In genomic region chr11:32709563-32709962, GRCm38 (mm10) we compare ENCODE assay signal across 9 mouse cellular contexts.
A peak's percentile ranks its signal among the peaks of the same experiment; 100 is the strongest.
DNase-seq lines count a peak whose midpoint lies in the region; ATAC-seq and TF ChIP-seq lines count a peak whose summit lies in the region.
"Had no signal": no experiment of that assay in that cellular context is flagged by ENCODE, and none has a peak within 500 bp of the region (broad histone marks: within the 10 kb centered on the region; RNA-seq: fewer than 3 reads in every experiment).

No protein-coding gene starts in this region.

- H3K9me3 ChIP-seq in neural tube, embryonic 15.5 days (replicated peaks): no peaks in the 10 kb centered on the region
- H3K9me3 ChIP-seq in forebrain, embryonic 15.5 days: no peaks in the 10 kb centered on the region
- no peaks in the 10 kb centered on the region for H3K9me3 ChIP-seq in liver, postnatal 0 days (ENCODE audit: low read length)
- H3K9me3 ChIP-seq: midbrain, embryonic 12.5 days had no signal

- no peak overlapping the region for H3K4me2 ChIP-seq in neural tube, embryonic 15.5 days
- H3K4me2 ChIP-seq in forebrain, embryonic 15.5 days (replicated peaks): no peak overlapping the region
- no peak overlapping the region for H3K4me2 ChIP-seq in liver, postnatal 0 days (ENCODE audit: low read depth, low read length)
- H3K4me2 ChIP-seq: midbrain, embryonic 12.5 days had no signal

- no peak for TF ChIP-seq EP300 in liver, postnatal 0 days (IDR thresholded peaks at IDR 0.05; ENCODE audit: low read depth)

- peaks cover 9% of the 10 kb centered on the region for H3K36me3 ChIP-seq in neural tube, embryonic 15.5 days
- H3K36me3 ChIP-seq in forebrain, embryonic 15.5 days: no peaks in the 10 kb centered on the region; the same call in 1 of the 2 replicates
- H3K36me3 ChIP-seq in liver, postnatal 0 days (replicated peaks; ENCODE audit: insufficient read depth, low read length): peaks cover 10% of the 10 kb centered on the region; the same call in 1 of the 2 replicates

- H3K9ac ChIP-seq in neural tube, embryonic 15.5 days (replicated peaks): no peak overlapping the region
- H3K9ac ChIP-seq in forebrain, embryonic 15.5 days (replicated peaks): no peak overlapping the region
- H3K9ac ChIP-seq in liver, postnatal 0 days (replicated peaks): no peak overlapping the region
- H3K9ac ChIP-seq: midbrain, embryonic 12.5 days had no signal

- TF ChIP-seq CTCF in gastrocnemius, adult 2 months (IDR thresholded peaks at IDR 0.05): peak; percentile 85
- TF ChIP-seq CTCF in liver, postnatal 0 days (IDR thresholded peaks at IDR 0.05; ENCODE audit: low read depth): peak; percentile 90

- no peak overlapping the region for H3K4me3 ChIP-seq in gastrocnemius, adult 2 months
- H3K4me3 ChIP-seq in neural tube, embryonic 15.5 days (replicated peaks): no peak overlapping the region
- no peak overlapping the region for H3K4me3 ChIP-seq in forebrain, embryonic 15.5 days
- H3K4me3 ChIP-seq in liver, postnatal 0 days (ENCODE audit: low read depth, low read length): no peak overlapping the region
- H3K4me3 ChIP-seq: midbrain, embryonic 12.5 days had no signal

- peaks cover 16% of the 10 kb centered on the region for H3K4me1 ChIP-seq in neural tube, embryonic 15.5 days
- H3K4me1 ChIP-seq in forebrain, embryonic 15.5 days: peaks cover 3% of the 10 kb centered on the region; the same call in 1 of the 2 replicates
- no peaks in the 10 kb centered on the region for H3K4me1 ChIP-seq in liver, postnatal 0 days (ENCODE audit: insufficient read depth)

- no peak for ATAC-seq in neural tube, embryonic 15.5 days (ENCODE audit: low FRiP score)
- ATAC-seq in forebrain, embryonic 15.5 days (replicated peaks): 0 out of 2 replicates have a peak, but pooled peaks have one; percentile 36
- ATAC-seq in liver, postnatal 0 days: no peak
- ATAC-seq in megakaryocyte, adult 5-6 weeks (ENCODE audit: poor library complexity, severe bottlenecking): no peak

- H3K27me3 ChIP-seq in neural tube, embryonic 15.5 days (replicated peaks): no peaks in the 10 kb centered on the region
- no peaks in the 10 kb centered on the region for H3K27me3 ChIP-seq in forebrain, embryonic 15.5 days
- H3K27me3 ChIP-seq in liver, postnatal 0 days (ENCODE audit: insufficient read depth, low read length): no peaks in the 10 kb centered on the region
- H3K27me3 ChIP-seq: midbrain, embryonic 12.5 days had no signal

- DNase-seq in gastrocnemius, adult 2 months: no peak
- DNase-seq in gastrocnemius, adult 8-10 months (ENCODE audit: low spot score in 2 of 2): no peak
- DNase-seq in neural tube, embryonic 10.5 days (ENCODE audit: extremely low spot score, low spot score): peak; percentile 30
- DNase-seq in adipocyte (ENCODE audit: low spot score): peak; percentile 84
- peak; percentile 34 for DNase-seq in liver, postnatal 0 days

- intact Hi-C loops in gastrocnemius, adult 2 months (cut with DNase I): loop anchor here (1.0 to 10.0 kb wide), 3 partner anchors 67 to 175 kb away; partner anchors contain the start of genes Efcab9, Fbxw11 and Stk10

- H3K27ac ChIP-seq in gastrocnemius, adult 2 months: peak overlapping the region; percentile 50; the same call in 1 of the 2 replicates
- H3K27ac ChIP-seq in neural tube, embryonic 15.5 days (replicated peaks): no peak overlapping the region
- no peak overlapping the region for H3K27ac ChIP-seq in forebrain, embryonic 15.5 days (replicated peaks)
- no peak overlapping the region for H3K27ac ChIP-seq in liver, postnatal 0 days (ENCODE audit: low read depth)
- H3K27ac ChIP-seq: midbrain, embryonic 12.5 days had no signal

- WGBS in neural tube, embryonic 15.5 days: 10% methylated on average over 1 of the region's 1 CpGs
- 9% methylated on average over 1 of the region's 1 CpGs for WGBS in forebrain, embryonic 15.5 days
- WGBS in liver, postnatal 0 days (ENCODE audit: insufficient replicate concordance): 14% methylated on average over 1 of the region's 1 CpGs

Comparison
In these comparisons a context has a peak if more than half of its experiments do, and no peak if none do; other contexts are left out.
1. DNase-seq: peak in neural tube, embryonic 10.5 days (single experiment), adipocyte (single experiment) and liver, postnatal 0 days (single experiment); none in gastrocnemius, adult 2 months (single experiment) and gastrocnemius, adult 8-10 months (0 of 2).